Mouse (Mus musculus) bone marrow macrophage, adult 2 months (primary cell): ENCODE data around the gene B4galt2.

ENCODE experiments used
- CTCF ChIP-seq: IDR thresholded peaks from 2 replicates; pipeline ENCODE4 v1.5.1; 2012; ENCODE audit warnings: low read depth, mild to moderate bottlenecking, low read length, moderate library complexity
- POLR2A ChIP-seq: IDR thresholded peaks from 2 replicates; pipeline ENCODE4 v1.6.1; 2012; ENCODE audit warnings: mild to moderate bottlenecking, low read depth, low read length, borderline replicate concordance

- TF ChIP-seq CTCF (no peak), POLR2A (no peak)
Measured at GRCm38 (mm10) chr4:117834457-117834844, 48.8 kb downstream of the B4galt2 start, which contains the start of gene Slc6a9.
